Mouse (Mus musculus): Measurements from ENCODE around the gene Slc43a2. TPM values are rescaled to one million over a fixed set of nuclear protein-coding genes. Genes with fewer than 3 reads are reported as not detected.
"Not testable (repeated sequence)": the region's sequence is repeated elsewhere in the genome, so short reads cannot be mapped to it uniquely, and the experiment has no call there.

The Slc43a2 gene
- total and polyA plus RNA-seq, 2 experiments from 2014 or later: 20.4 to 34.5 TPM

DNA sequence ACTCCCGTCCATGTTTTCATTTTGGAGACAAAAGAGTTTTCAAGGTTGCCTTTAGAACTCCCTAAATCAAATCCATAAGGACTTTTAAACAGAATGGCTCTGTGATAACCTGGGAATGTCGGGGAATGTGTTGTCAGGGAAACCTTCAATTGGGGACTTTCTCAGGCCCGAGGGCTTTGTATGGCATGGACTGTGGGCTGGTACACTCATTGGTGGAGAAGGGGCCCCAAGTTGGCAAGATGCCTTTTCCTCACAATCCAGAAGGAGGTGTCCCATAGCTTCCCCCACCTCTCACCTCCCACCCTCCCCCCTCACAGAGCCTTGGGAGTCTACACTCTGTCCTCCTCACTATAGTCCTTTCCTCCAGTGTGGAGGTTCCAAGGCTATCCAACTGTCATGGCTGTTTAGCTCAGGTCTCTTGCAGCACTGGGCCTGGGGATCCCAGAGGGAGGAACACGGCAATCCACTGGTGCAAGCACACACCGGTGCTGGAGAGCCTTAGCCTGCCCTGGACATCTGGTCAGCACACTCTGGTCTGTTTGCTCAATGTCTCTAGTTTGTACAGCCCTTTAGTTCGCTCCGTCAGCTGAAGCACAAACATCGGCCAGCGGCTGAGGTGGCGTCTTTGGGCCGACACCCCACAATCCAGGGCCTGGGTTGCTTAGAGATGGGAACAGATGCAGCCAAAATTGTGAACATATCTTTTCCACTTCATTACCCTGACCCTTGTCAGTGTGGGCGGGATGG is 18.9 kb downstream of the Slc43a2 start:
- Histone ChIP-seq H3K4me1 (ENCODE audit: insufficient read depth, low read length) (no peaks in the 10 kb centered on the region), H3K9me3 (ENCODE audit: low read length) (no peaks in the 10 kb centered on the region), H3K36me3 (ENCODE audit: insufficient read depth, low read length) (peaks cover 29% of the 10 kb centered on the region), H3K27ac (ENCODE audit: low read depth, low read length) (no peak overlapping the region), H3K9ac (replicated peaks; ENCODE audit: low read length, poor library complexity, severe bottlenecking) (no peak overlapping the region), H3K4me2 (ENCODE audit: low read depth, low read length, poor library complexity, severe bottlenecking) (no peak overlapping the region), H3K4me3 (ENCODE audit: low read depth, low read length) (no peak overlapping the region), H3K27me3 (ENCODE audit: insufficient read depth, low read length) (no peaks in the 10 kb centered on the region)
- ATAC-seq (ENCODE audit: low FRiP score): no peak
- no peak for DNase-seq (ENCODE audit: low spot score)
- TF ChIP-seq CTCF (IDR thresholded peaks at IDR 0.05): no peak
- WGBS: 64% methylated on average over 12 of the region's 12 CpGs

DNA sequence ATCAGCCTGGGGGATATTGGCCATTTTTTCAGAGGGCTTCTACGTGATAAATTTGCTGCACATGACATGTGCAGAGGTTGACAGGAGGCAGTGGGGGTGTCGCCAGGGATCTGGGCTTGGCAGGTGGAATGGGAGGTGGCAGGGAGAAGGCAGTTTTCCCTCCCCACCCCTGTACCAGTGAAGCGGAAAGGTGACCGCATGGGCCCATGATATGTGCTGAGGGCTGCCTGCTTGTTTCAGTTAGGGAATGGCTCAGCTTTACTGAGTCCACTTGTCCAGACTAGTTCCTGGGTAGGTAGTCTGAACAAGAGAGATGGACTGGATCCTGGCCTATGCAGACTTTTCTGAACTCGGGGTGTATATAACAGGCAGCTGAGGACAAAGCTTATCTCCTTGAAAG is 19.8 kb downstream of the Slc43a2 start:
- Histone ChIP-seq H3K36me3 (ENCODE audit: insufficient read depth, low read length) (peaks cover 21% of the 10 kb centered on the region), H3K9me3 (ENCODE audit: low read length) (no peaks in the 10 kb centered on the region), H3K27ac (ENCODE audit: low read depth, low read length) (no peak overlapping the region), H3K9ac (replicated peaks; ENCODE audit: low read length, poor library complexity, severe bottlenecking) (0 out of 2 replicates have a peak overlapping the region, but pooled peaks have one; percentile 13), H3K4me2 (ENCODE audit: low read depth, low read length, poor library complexity, severe bottlenecking) (no peak overlapping the region), H3K4me1 (ENCODE audit: insufficient read depth, low read length) (no peaks in the 10 kb centered on the region), H3K27me3 (ENCODE audit: insufficient read depth, low read length) (no peaks in the 10 kb centered on the region), H3K4me3 (ENCODE audit: low read depth, low read length) (no peak overlapping the region)
- DNase-seq (ENCODE audit: low spot score) (no peak), ATAC-seq (ENCODE audit: low FRiP score) (no peak)
- TF ChIP-seq CTCF (IDR thresholded peaks at IDR 0.05): no peak
- 81% methylated on average over 5 of the region's 5 CpGs for WGBS

- no peaks in the 10 kb centered on the region for H3K4me1 ChIP-seq (ENCODE audit: insufficient read depth, low read length)
- DNase-seq (ENCODE audit: low spot score): no peak
- peaks cover 15% of the 10 kb centered on the region for H3K36me3 ChIP-seq (ENCODE audit: insufficient read depth, low read length)
- H3K9ac ChIP-seq (replicated peaks; ENCODE audit: low read length, poor library complexity, severe bottlenecking): no peak overlapping the region
- H3K9me3 ChIP-seq (ENCODE audit: low read length): no peaks in the 10 kb centered on the region
- TF ChIP-seq CTCF (IDR thresholded peaks at IDR 0.05): no peak
- H3K4me2 ChIP-seq (ENCODE audit: low read depth, low read length, poor library complexity, severe bottlenecking): no peak overlapping the region
- no peaks in the 10 kb centered on the region for H3K27me3 ChIP-seq (ENCODE audit: insufficient read depth, low read length)
- H3K27ac ChIP-seq (ENCODE audit: low read depth, low read length): no peak overlapping the region
- H3K4me3 ChIP-seq (ENCODE audit: low read depth, low read length): no peak overlapping the region
- no peak for ATAC-seq (ENCODE audit: low FRiP score)
- WGBS: 42% methylated on average over 9 of the region's 9 CpGs
Observed at GRCm38 (mm10) chr11:75551961-75552441, 20.5 kb downstream of the Slc43a2 start.

DNA sequence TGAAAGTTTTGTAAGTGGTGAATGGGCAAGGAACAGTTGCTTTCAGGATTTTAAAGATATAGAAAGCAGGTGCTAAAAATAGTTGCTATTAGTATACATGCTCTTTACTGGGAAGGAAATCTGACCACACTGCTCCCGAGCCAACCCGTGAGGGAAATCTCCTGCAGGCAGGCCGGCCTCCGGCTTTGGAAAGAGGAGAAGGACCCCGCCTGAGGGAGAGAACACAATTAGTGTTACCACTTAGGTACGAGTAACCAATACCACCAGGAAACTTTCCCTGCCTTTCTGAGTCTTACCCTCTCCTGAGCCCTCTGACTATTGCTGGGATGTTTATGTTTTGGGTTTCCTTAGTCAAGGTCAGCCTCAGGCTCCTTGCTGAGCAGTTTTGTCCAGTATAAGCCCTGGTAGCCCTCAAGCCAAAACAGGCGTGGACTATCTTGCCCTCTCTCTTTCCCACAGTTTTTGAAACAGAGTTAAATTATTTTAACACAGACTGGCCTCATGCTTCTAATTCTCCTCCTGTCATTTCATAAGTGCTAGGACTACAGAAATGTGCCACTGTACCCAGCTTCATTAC is 21.5 kb downstream of the Slc43a2 start:
- Histone ChIP-seq H3K4me2 (ENCODE audit: low read depth, low read length, poor library complexity, severe bottlenecking) (no peak overlapping the region), H3K4me1 (ENCODE audit: insufficient read depth, low read length) (no peaks in the 10 kb centered on the region), H3K27ac (ENCODE audit: low read depth, low read length) (no peak overlapping the region), H3K27me3 (ENCODE audit: insufficient read depth, low read length) (no peaks in the 10 kb centered on the region), H3K9me3 (ENCODE audit: low read length) (no peaks in the 10 kb centered on the region), H3K4me3 (ENCODE audit: low read depth, low read length) (no peak overlapping the region), H3K9ac (replicated peaks; ENCODE audit: low read length, poor library complexity, severe bottlenecking) (no peak overlapping the region), H3K36me3 (ENCODE audit: insufficient read depth, low read length) (peaks cover 17% of the 10 kb centered on the region; the same call in 1 of the 2 replicates)
- DNase-seq (ENCODE audit: low spot score) (no peak), ATAC-seq (ENCODE audit: low FRiP score) (no peak)
- TF ChIP-seq CTCF (IDR thresholded peaks at IDR 0.05): no peak
- WGBS: 53% methylated on average over 7 of the region's 7 CpGs

DNA sequence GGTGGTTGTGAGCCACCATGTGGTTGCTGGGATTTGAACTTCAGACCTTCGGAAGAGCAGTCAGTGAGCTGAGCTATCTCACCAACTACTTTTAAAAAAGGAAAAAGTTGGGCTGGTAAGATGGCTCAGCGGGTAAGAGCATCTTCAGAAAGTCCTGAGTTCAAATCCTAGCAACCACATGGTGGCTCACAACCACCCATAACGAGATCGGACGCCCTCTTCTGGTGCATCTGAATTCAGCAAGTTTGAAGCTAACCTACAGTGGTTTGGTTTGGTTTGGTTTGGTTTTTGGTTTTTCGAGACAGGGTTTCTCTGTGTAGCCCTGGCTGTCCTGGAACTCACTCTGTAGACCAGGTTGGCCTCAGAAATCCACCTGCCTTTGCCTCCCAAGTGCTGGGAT is 24.5 kb downstream of the Slc43a2 start:
- not testable (repeated sequence) for H3K9me3 ChIP-seq (ENCODE audit: low read length); H3K4me2 ChIP-seq (ENCODE audit: low read depth, low read length, poor library complexity, severe bottlenecking); H3K27ac ChIP-seq (ENCODE audit: low read depth, low read length); ATAC-seq (ENCODE audit: low FRiP score); H3K27me3 ChIP-seq (ENCODE audit: insufficient read depth, low read length); H3K9ac ChIP-seq (replicated peaks; ENCODE audit: low read length, poor library complexity, severe bottlenecking); DNase-seq (ENCODE audit: low spot score); H3K4me3 ChIP-seq (ENCODE audit: low read depth, low read length); H3K4me1 ChIP-seq (ENCODE audit: insufficient read depth, low read length)
- 92% methylated on average over 6 of the region's 6 CpGs for WGBS
- H3K36me3 ChIP-seq (ENCODE audit: insufficient read depth, low read length): peaks cover 17% of the 10 kb centered on the region; the same call in 1 of the 2 replicates

- no peak for ATAC-seq (ENCODE audit: low FRiP score)
Observed at GRCm38 (mm10) chr11:75557142-75557541, 25.6 kb downstream of the Slc43a2 start.

More at GRCm38 (mm10) chr11:75557142-75557541, 25.6 kb downstream of the Slc43a2 start:
- Histone ChIP-seq H3K4me1 (ENCODE audit: insufficient read depth, low read length) (no peaks in the 10 kb centered on the region), H3K4me2 (ENCODE audit: low read depth, low read length, poor library complexity, severe bottlenecking) (no peak overlapping the region), H3K9me3 (ENCODE audit: low read length) (no peaks in the 10 kb centered on the region), H3K27me3 (ENCODE audit: insufficient read depth, low read length) (no peaks in the 10 kb centered on the region), H3K27ac (ENCODE audit: low read depth, low read length) (no peak overlapping the region), H3K4me3 (ENCODE audit: low read depth, low read length) (no peak overlapping the region), H3K36me3 (ENCODE audit: insufficient read depth, low read length) (peaks cover 22% of the 10 kb centered on the region), H3K9ac (replicated peaks; ENCODE audit: low read length, poor library complexity, severe bottlenecking) (no peak overlapping the region)
- WGBS: 81% methylated on average over 6 of the region's 6 CpGs
- TF ChIP-seq CTCF (IDR thresholded peaks at IDR 0.05): no peak
- no peak for DNase-seq (ENCODE audit: low spot score)

All from midbrain, postnatal 0 days (tissue).